Mouse (Mus musculus) stomach, postnatal 0 days (tissue): ENCODE measurements around the gene Cuta.

Experiments
- CTCF ChIP-seq: IDR thresholded peaks from 2 replicates; pipeline ENCODE4 v1.5.1; 2016; ENCODE audit warnings: antibody characterized with exemption, low read depth, mild to moderate bottlenecking, moderate library complexity
- EP300 ChIP-seq: optimal IDR thresholded peaks from 2 replicates; pipeline ENCODE3; 2016; ENCODE audit warnings: antibody characterized with exemption

DNA sequence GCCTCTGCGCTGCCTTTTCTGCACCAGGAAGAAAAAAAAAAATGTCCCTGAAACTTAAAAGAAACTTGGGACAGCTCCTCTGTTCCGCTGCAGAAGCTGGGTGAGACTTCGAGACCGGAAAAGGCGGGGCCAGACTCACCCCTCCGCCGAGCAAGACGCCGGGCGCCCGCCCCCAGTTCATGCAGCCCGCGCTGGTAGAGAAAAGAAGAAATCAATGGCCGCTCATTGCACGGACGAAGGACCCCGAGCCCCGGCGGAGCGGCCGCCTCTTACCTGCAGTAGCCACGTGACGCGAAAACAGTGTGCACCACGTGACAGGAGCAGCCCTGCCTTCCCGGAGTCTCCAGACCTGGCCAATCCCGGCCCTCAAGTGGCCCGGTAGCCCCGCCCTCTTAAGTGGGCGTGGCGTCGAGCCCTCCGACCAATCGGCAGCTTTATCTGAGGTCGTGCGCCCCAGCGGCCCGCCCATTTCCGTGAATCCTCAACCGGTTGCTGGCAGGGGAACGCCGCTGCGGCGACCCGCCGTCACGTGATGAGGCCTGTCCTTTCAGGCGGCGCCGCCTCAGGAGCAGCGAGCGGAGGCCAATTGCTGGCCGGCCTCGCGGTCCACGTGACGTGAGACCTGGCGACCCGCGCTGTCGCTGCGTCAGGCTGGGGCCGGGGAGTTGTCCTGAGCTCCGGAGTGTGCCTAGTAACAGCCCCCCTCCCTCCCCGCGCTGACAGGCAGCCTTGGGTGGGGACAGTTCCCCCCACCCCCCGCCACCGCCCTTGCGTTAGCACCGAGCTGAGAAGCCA is at the start of gene Cuta:
- TF ChIP-seq CTCF = no peak
- TF ChIP-seq EP300 = no peak
